Comparison of ENCODE assay signal across 38 mouse cellular contexts in the genomic region with DNA sequence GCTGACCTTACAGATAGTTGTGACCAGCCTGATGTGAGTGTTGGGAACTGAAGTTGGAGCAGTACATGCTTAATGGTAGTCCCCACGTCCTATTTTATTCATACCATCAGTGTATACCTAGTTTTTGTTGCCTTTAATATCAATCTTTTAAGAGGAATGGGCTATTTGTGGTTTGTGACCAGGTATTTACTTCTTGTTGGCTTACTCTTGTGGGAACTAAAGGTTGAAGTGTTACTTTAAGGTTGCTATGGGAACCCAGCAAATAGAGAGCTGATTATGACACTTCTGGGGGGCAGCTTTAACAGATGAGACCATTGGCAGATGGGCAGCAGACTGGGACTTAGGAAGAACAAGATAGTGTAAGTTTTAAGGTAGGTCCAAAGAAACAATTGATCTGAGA. TPM values are rescaled to one million over a fixed set of nuclear protein-coding genes. Genes with fewer than 3 reads are reported as not detected.
"Had no signal": no experiment of that assay in that cellular context is flagged by ENCODE, and none has a peak within 500 bp of the region (broad histone marks: within the 10 kb centered on the region; RNA-seq: fewer than 3 reads in every experiment).

A gene (plus strand): TSS at position 301 of the 400 bp plus-strand sequence.

- H3K27ac ChIP-seq: left cerebral cortex, adult 2 months; limb, embryonic 10.5 days; limb, embryonic 12.5 days; limb, embryonic 13.5 days; limb, embryonic 15.5 days; liver, embryonic 12.5 days; liver, embryonic 13.5 days; liver, embryonic 14.5 days; liver, embryonic 15.5 days; lung, embryonic 15.5 days; macrophage; midbrain, embryonic 10.5 days; midbrain, embryonic 12.5 days; midbrain, embryonic 13.5 days; midbrain, embryonic 15.5 days had no signal

- H3K27me3 ChIP-seq: limb, embryonic 13.5 days; limb, embryonic 15.5 days; liver, embryonic 12.5 days; liver, embryonic 13.5 days; liver, embryonic 15.5 days; lung, embryonic 15.5 days; midbrain, embryonic 12.5 days; midbrain, embryonic 13.5 days; midbrain, embryonic 15.5 days had no signal

- H3K36me3 ChIP-seq: limb, embryonic 10.5 days; limb, embryonic 12.5 days; limb, embryonic 13.5 days; limb, embryonic 15.5 days; liver, embryonic 12.5 days; liver, embryonic 13.5 days; liver, embryonic 15.5 days; lung, embryonic 15.5 days; midbrain, embryonic 10.5 days; midbrain, embryonic 12.5 days; midbrain, embryonic 13.5 days; midbrain, embryonic 15.5 days had no signal

- H3K4me1 ChIP-seq: limb, embryonic 12.5 days; limb, embryonic 13.5 days; limb, embryonic 15.5 days; lung, embryonic 15.5 days; midbrain, embryonic 13.5 days; midbrain, embryonic 15.5 days had no signal

- DNase-seq: left cerebral cortex, postnatal 4 days; liver; liver, embryonic 13.5 days; liver, postnatal 0 days; lung, adult 18-20 months; lung, adult 2 months; lung, embryonic 14.5 days; lung, postnatal 10 days; lung, postnatal 14 days; lung, postnatal 36 days; lung, postnatal 4 days; midbrain, embryonic 14.5 days had no signal

- H3K4me3 ChIP-seq: left cerebral cortex, adult 2 months; limb, embryonic 10.5 days; limb, embryonic 12.5 days; limb, embryonic 13.5 days; limb, embryonic 15.5 days; liver, embryonic 12.5 days; liver, embryonic 13.5 days; liver, embryonic 15.5 days; lung, embryonic 15.5 days; megakaryocyte, embryonic 14.5 days; midbrain, embryonic 10.5 days; midbrain, embryonic 12.5 days; midbrain, embryonic 13.5 days; midbrain, embryonic 15.5 days; myocyte had no signal

RNA-seq across cellular contexts. Expression of the gene that starts here (rescaled TPM):
- polyA plus RNA-seq: limb, embryonic 10.5 days; limb, embryonic 11.5 days; limb, embryonic 12.5 days; limb, embryonic 13.5 days; limb, embryonic 14.5 days; limb, embryonic 15.5 days; liver, adult 2 months; liver, embryonic 11.5 days; liver, embryonic 12.5 days; liver, embryonic 13.5 days; liver, embryonic 14.5 days; liver, embryonic 15.5 days; liver, embryonic 16.5 days; liver, postnatal 0 days; lung, adult 2 months; lung, embryonic 14.5 days; lung, embryonic 15.5 days; lung, embryonic 16.5 days; lung, postnatal 0 days; macrophage; midbrain, embryonic 10.5 days; midbrain, embryonic 11.5 days; midbrain, embryonic 12.5 days; midbrain, embryonic 13.5 days; midbrain, embryonic 14.5 days; midbrain, embryonic 15.5 days; midbrain, embryonic 16.5 days; midbrain, postnatal 0 days; myocyte had no signal
